Mouse (Mus musculus) heart, adult 8-10 months (tissue): Measurements from ENCODE around the gene Frrs1l. TPM values are rescaled to one million over a fixed set of nuclear protein-coding genes. Genes with fewer than 3 reads are reported as not detected.
A peak's percentile ranks its signal among the peaks of the same experiment; 100 is the strongest.

Source experiments
- DNase-seq: peaks from one replicate; pipeline ENCODE4 v3.0.0; 2022; ENCODE audit warnings: low spot score
- total RNA-seq, 4 experiments: library from RNA; stranded (reverse); gene quantifications; 2 replicates each; pipeline ENCODE4 v1.2.4; 2022

Frrs1l gene
- total RNA-seq = under 1 TPM; 0.09 to 0.23 (median 0.10) TPM

GRCm38 (mm10) chr4:56990215-56990584, at the start of gene Frrs1l:
Gene Frrs1l (minus strand): TSS chr4:56990391.
- DNase-seq = no peak

GRCm38 (mm10) chr4:57039127-57040031, 49.2 kb upstream of the Frrs1l start:
- DNase-seq = no peak

- DNase-seq = no peak
Measured at GRCm38 (mm10) chr4:57037554-57037953, 47.4 kb upstream of the Frrs1l start.

- DNase-seq = no peak
Measured at GRCm38 (mm10) chr4:57034169-57034568, 44.0 kb upstream of the Frrs1l start.

- no peak for DNase-seq
Measured at GRCm38 (mm10) chr4:57031440-57031839, 41.2 kb upstream of the Frrs1l start.

- peak; percentile 6 for DNase-seq
Measured at GRCm38 (mm10) chr4:57027954-57028353, 37.8 kb upstream of the Frrs1l start.

- no peak for DNase-seq
Measured at GRCm38 (mm10) chr4:57023527-57023926, 33.3 kb upstream of the Frrs1l start.

GRCm38 (mm10) chr4:57021288-57021687, 31.1 kb upstream of the Frrs1l start:
- no peak for DNase-seq

- peak; percentile 54 for DNase-seq
Measured at GRCm38 (mm10) chr4:57017229-57017628, 27.0 kb upstream of the Frrs1l start.

- DNase-seq = no peak
Measured at GRCm38 (mm10) chr4:57016366-57017171, 26.4 kb upstream of the Frrs1l start.

- no peak for DNase-seq
Measured at GRCm38 (mm10) chr4:57015032-57015431, 24.8 kb upstream of the Frrs1l start.

- DNase-seq = no peak
Measured at GRCm38 (mm10) chr4:57011454-57012046, 21.4 kb upstream of the Frrs1l start.

GRCm38 (mm10) chr4:57010919-57011318, 20.7 kb upstream of the Frrs1l start:
- no peak for DNase-seq

GRCm38 (mm10) chr4:57010425-57010824, 20.2 kb upstream of the Frrs1l start:
- DNase-seq = no peak

GRCm38 (mm10) chr4:57007717-57008116, 17.5 kb upstream of the Frrs1l start:
- DNase-seq = no peak

- DNase-seq = no peak
Measured at GRCm38 (mm10) chr4:57005011-57005410, 14.8 kb upstream of the Frrs1l start.

- DNase-seq = no peak
Measured at GRCm38 (mm10) chr4:57003886-57004285, 13.7 kb upstream of the Frrs1l start.

GRCm38 (mm10) chr4:57002751-57003150, 12.6 kb upstream of the Frrs1l start:
- DNase-seq = no peak

- DNase-seq = no peak
Measured at GRCm38 (mm10) chr4:57001437-57001836, 11.2 kb upstream of the Frrs1l start.

- DNase-seq = no peak
Measured at GRCm38 (mm10) chr4:56993331-56993730, 3.1 kb upstream of the Frrs1l start.

GRCm38 (mm10) chr4:56991951-56992350, 1.8 kb upstream of the Frrs1l start:
- DNase-seq = no peak
